Mouse (Mus musculus): ENCODE measurements around the gene Sirt1. TPM values are rescaled to one million over a fixed set of nuclear protein-coding genes. Genes with fewer than 3 reads are reported as not detected.

Sirt1 gene
- 4.2 and 5.2 TPM in 2 replicates for polyA plus RNA-seq (2015; fragmentation: Nextera tagmentation; extraction: Ambion mirVana)

GRCm38 (mm10) chr10:63381498-63382280 is at the start of gene Sirt1:
Sirt1 (minus strand) TSS chr10:63381704.
- ATAC-seq: no peak

GRCm38 (mm10) chr10:63429785-63430305 is 48.3 kb upstream of the Sirt1 start, which contains the start of gene Ctnna3:
Ctnna3 (plus strand) TSS chr10:63430098.
- Histone ChIP-seq H3K27me3 (replicated peaks; ENCODE audit: control insufficient read depth, insufficient read depth, low read length) (no peaks in the 10 kb centered on the region), H3K4me1 (replicated peaks; ENCODE audit: control insufficient read depth, insufficient read depth, low read length) (peaks cover 3% of the 10 kb centered on the region; the same call in 1 of the 2 replicates), H3K9ac (replicated peaks; ENCODE audit: low read depth, low read length) (peak within 1 kb of the TSS; percentile 52), H3K9me3 (ENCODE audit: control insufficient read depth, low read length) (no peaks in the 10 kb centered on the region), H3K4me2 (ENCODE audit: low read length) (peak within 1 kb of the TSS; percentile 79), H3K4me3 (replicated peaks; ENCODE audit: low read length) (peak within 1 kb of the TSS; percentile 89), H3K36me3 (ENCODE audit: control insufficient read depth, insufficient read depth) (no peaks in the 10 kb centered on the region), H3K27ac (ENCODE audit: low read length) (peak within 1 kb of the TSS; percentile 75)
- peak; percentile 96 for ATAC-seq
- under 1% methylated on average over 55 of the region's 55 CpGs for WGBS

More at GRCm38 (mm10) chr10:63381498-63382280, at the start of gene Sirt1:
- Histone ChIP-seq H3K4me1 (replicated peaks; ENCODE audit: control insufficient read depth, insufficient read depth, low read length) (peaks cover 8% of the 10 kb centered on the region), H3K4me2 (ENCODE audit: low read length) (peak within 1 kb of the TSS; percentile 66), H3K4me3 (replicated peaks; ENCODE audit: low read length) (peak within 1 kb of the TSS; percentile 48), H3K36me3 (ENCODE audit: control insufficient read depth, insufficient read depth) (no peaks in the 10 kb centered on the region), H3K9me3 (ENCODE audit: control insufficient read depth, low read length) (no peaks in the 10 kb centered on the region), H3K9ac (replicated peaks; ENCODE audit: low read depth, low read length) (peak within 1 kb of the TSS; percentile 49), H3K27me3 (replicated peaks; ENCODE audit: control insufficient read depth, insufficient read depth, low read length) (peaks cover 10% of the 10 kb centered on the region; the same call in 1 of the 2 replicates), H3K27ac (ENCODE audit: low read length) (no peak within 1 kb of the TSS)
- WGBS: 5% methylated on average over 24 of the region's 24 CpGs

- ATAC-seq: peak; percentile 94
Observed at GRCm38 (mm10) chr10:63429380-63429779, 47.9 kb upstream of the Sirt1 start.

GRCm38 (mm10) chr10:63429023-63429340 is 47.5 kb upstream of the Sirt1 start:
- Histone ChIP-seq H3K9me3 (ENCODE audit: control insufficient read depth, low read length) (no peaks in the 10 kb centered on the region), H3K4me2 (ENCODE audit: low read length) (peak overlapping the region; percentile 79), H3K4me1 (replicated peaks; ENCODE audit: control insufficient read depth, insufficient read depth, low read length) (peaks cover 3% of the 10 kb centered on the region; the same call in 1 of the 2 replicates), H3K9ac (replicated peaks; ENCODE audit: low read depth, low read length) (peak overlapping the region; percentile 50), H3K4me3 (replicated peaks; ENCODE audit: low read length) (peak overlapping the region; percentile 89), H3K27me3 (replicated peaks; ENCODE audit: control insufficient read depth, insufficient read depth, low read length) (no peaks in the 10 kb centered on the region), H3K36me3 (ENCODE audit: control insufficient read depth, insufficient read depth) (no peaks in the 10 kb centered on the region), H3K27ac (ENCODE audit: low read length) (no peak overlapping the region)
- no peak for ATAC-seq
- under 1% methylated on average over 11 of the region's 11 CpGs for WGBS

More at GRCm38 (mm10) chr10:63429380-63429779, 47.9 kb upstream of the Sirt1 start:
- Histone ChIP-seq H3K4me3 (replicated peaks; ENCODE audit: low read length) (peak overlapping the region; percentile 89), H3K4me1 (replicated peaks; ENCODE audit: control insufficient read depth, insufficient read depth, low read length) (peaks cover 3% of the 10 kb centered on the region; the same call in 1 of the 2 replicates), H3K9me3 (ENCODE audit: control insufficient read depth, low read length) (no peaks in the 10 kb centered on the region), H3K36me3 (ENCODE audit: control insufficient read depth, insufficient read depth) (no peaks in the 10 kb centered on the region), H3K27me3 (replicated peaks; ENCODE audit: control insufficient read depth, insufficient read depth, low read length) (no peaks in the 10 kb centered on the region), H3K27ac (ENCODE audit: low read length) (peak overlapping the region; percentile 75), H3K9ac (replicated peaks; ENCODE audit: low read depth, low read length) (peak overlapping the region; percentile 52), H3K4me2 (ENCODE audit: low read length) (peak overlapping the region; percentile 79)
- WGBS: under 1% methylated on average over 34 of the region's 34 CpGs

- peak overlapping the region; percentile 79 for H3K4me2 ChIP-seq (ENCODE audit: low read length)
- no peaks in the 10 kb centered on the region for H3K27me3 ChIP-seq (replicated peaks; ENCODE audit: control insufficient read depth, insufficient read depth, low read length)
- peak overlapping the region; percentile 50 for H3K9ac ChIP-seq (replicated peaks; ENCODE audit: low read depth, low read length)
- H3K36me3 ChIP-seq (ENCODE audit: control insufficient read depth, insufficient read depth): no peaks in the 10 kb centered on the region
- H3K9me3 ChIP-seq (ENCODE audit: control insufficient read depth, low read length): no peaks in the 10 kb centered on the region
- WGBS: 24% methylated on average over 19 of the region's 19 CpGs
- peak overlapping the region; percentile 89 for H3K4me3 ChIP-seq (replicated peaks; ENCODE audit: low read length)
- H3K27ac ChIP-seq (ENCODE audit: low read length): no peak overlapping the region
- no peak for ATAC-seq
- H3K4me1 ChIP-seq (replicated peaks; ENCODE audit: control insufficient read depth, insufficient read depth, low read length): peaks cover 3% of the 10 kb centered on the region; the same call in 1 of the 2 replicates
Observed at GRCm38 (mm10) chr10:63428243-63429022, 46.9 kb upstream of the Sirt1 start.

- Histone ChIP-seq H3K27me3 (replicated peaks; ENCODE audit: control insufficient read depth, insufficient read depth, low read length) (no peaks in the 10 kb centered on the region), H3K4me3 (replicated peaks; ENCODE audit: low read length) (no peak overlapping the region), H3K27ac (ENCODE audit: low read length) (no peak overlapping the region), H3K9ac (replicated peaks; ENCODE audit: low read depth, low read length) (no peak overlapping the region), H3K36me3 (ENCODE audit: control insufficient read depth, insufficient read depth) (no peaks in the 10 kb centered on the region), H3K4me2 (ENCODE audit: low read length) (no peak overlapping the region), H3K4me1 (replicated peaks; ENCODE audit: control insufficient read depth, insufficient read depth, low read length) (peaks cover 3% of the 10 kb centered on the region; the same call in 1 of the 2 replicates), H3K9me3 (ENCODE audit: control insufficient read depth, low read length) (no peaks in the 10 kb centered on the region)
- no peak for ATAC-seq
- 82% methylated on average over 8 of the region's 8 CpGs for WGBS
Observed at GRCm38 (mm10) chr10:63427146-63427545, 45.6 kb upstream of the Sirt1 start.

- no peaks in the 10 kb centered on the region for H3K36me3 ChIP-seq (ENCODE audit: control insufficient read depth, insufficient read depth)
- H3K4me1 ChIP-seq (replicated peaks; ENCODE audit: control insufficient read depth, insufficient read depth, low read length): peaks cover 3% of the 10 kb centered on the region; the same call in 1 of the 2 replicates
- no peak overlapping the region for H3K9ac ChIP-seq (replicated peaks; ENCODE audit: low read depth, low read length)
- no peak overlapping the region for H3K4me2 ChIP-seq (ENCODE audit: low read length)
- ATAC-seq: no peak
- H3K27ac ChIP-seq (ENCODE audit: low read length): no peak overlapping the region
- H3K27me3 ChIP-seq (replicated peaks; ENCODE audit: control insufficient read depth, insufficient read depth, low read length): no peaks in the 10 kb centered on the region
- H3K4me3 ChIP-seq (replicated peaks; ENCODE audit: low read length): no peak overlapping the region
- H3K9me3 ChIP-seq (ENCODE audit: control insufficient read depth, low read length): no peaks in the 10 kb centered on the region
Observed at GRCm38 (mm10) chr10:63424475-63424814, 42.9 kb upstream of the Sirt1 start.

GRCm38 (mm10) chr10:63423591-63424474 is 42.3 kb upstream of the Sirt1 start:
- Histone ChIP-seq H3K4me3 (replicated peaks; ENCODE audit: low read length) (no peak overlapping the region), H3K27me3 (replicated peaks; ENCODE audit: control insufficient read depth, insufficient read depth, low read length) (no peaks in the 10 kb centered on the region), H3K9me3 (ENCODE audit: control insufficient read depth, low read length) (no peaks in the 10 kb centered on the region), H3K4me2 (ENCODE audit: low read length) (no peak overlapping the region), H3K36me3 (ENCODE audit: control insufficient read depth, insufficient read depth) (no peaks in the 10 kb centered on the region), H3K9ac (replicated peaks; ENCODE audit: low read depth, low read length) (no peak overlapping the region), H3K27ac (ENCODE audit: low read length) (no peak overlapping the region), H3K4me1 (replicated peaks; ENCODE audit: control insufficient read depth, insufficient read depth, low read length) (peaks cover 3% of the 10 kb centered on the region; the same call in 1 of the 2 replicates)
- no peak for ATAC-seq
- WGBS: 83% methylated on average over 9 of the region's 9 CpGs
